Mouse (Mus musculus) MEL (cell line): ENCODE data around the gene Tent4a.

Source experiments
- BHLHE40 ChIP-seq: IDR thresholded peaks from 2 replicates; pipeline ENCODE4 v1.6.1; 2012; ENCODE audit warnings: low read depth, mild to moderate bottlenecking, inconsistent platforms, low read length, improper control_type of control experiment, borderline replicate concordance
- CTCF ChIP-seq, 3 experiments: IDR thresholded peaks in 2 of 3; conservative IDR thresholded peaks in 1 of 3; 2 replicates each; pipeline ENCODE4 v1.5.1; 2011 to 2012; ENCODE audit warnings: low read length in 3 of 3, low read depth in 2 of 3, mild to moderate bottlenecking in 2 of 3, improper control_type of control experiment in 1 of 3, inconsistent platforms in 1 of 3, mixed read lengths in 1 of 3, moderate library complexity in 1 of 3; ENCODE audit not compliant: control insufficient read depth in 1 of 3, insufficient read depth in 1 of 3, poor library complexity in 1 of 3, severe bottlenecking in 1 of 3
- EP300 ChIP-seq, 2 experiments: IDR thresholded peaks; 2 replicates each; pipeline ENCODE4 v1.6.1; 2011; ENCODE audit warnings: improper control_type of control experiment in 2 of 2, low read length in 2 of 2, low read depth in 1 of 2, mild to moderate bottlenecking in 1 of 2
- POLR2A ChIP-seq, 2 experiments: IDR thresholded peaks; 2 replicates each; pipeline ENCODE4 v1.6.1; 2011 to 2012; ENCODE audit warnings: low read length in 2 of 2, mild to moderate bottlenecking in 2 of 2, control low read depth in 1 of 2, improper control_type of control experiment in 1 of 2, low read depth in 1 of 2, moderate library complexity in 1 of 2; ENCODE audit not compliant: control insufficient read depth in 1 of 2, insufficient read depth in 1 of 2, poor library complexity in 1 of 2
- UBTF ChIP-seq: IDR thresholded peaks from 2 replicates; pipeline ENCODE4 v1.6.1; 2012; ENCODE audit warnings: low read depth, mild to moderate bottlenecking, inconsistent platforms, low read length, improper control_type of control experiment, moderate library complexity, borderline replicate concordance; ENCODE audit not compliant: insufficient read depth

- TF ChIP-seq CTCF (IDR thresholded peaks at IDR 0.05 in 2 of 3, conservative IDR thresholded peaks at IDR 0.05 in 1 of 3; ENCODE audit: control insufficient read depth in 1 of 3, insufficient read depth in 1 of 3, low read depth in 2 of 3, low read length in 3 of 3, poor library complexity in 1 of 3, severe bottlenecking in 1 of 3): no peak
- no peak for TF ChIP-seq UBTF
- TF ChIP-seq POLR2A (IDR thresholded peaks at IDR 0.05; ENCODE audit: control insufficient read depth in 1 of 2, insufficient read depth in 1 of 2, low read depth in 1 of 2, low read length in 2 of 2, poor library complexity in 1 of 2): no peak
- no peak for TF ChIP-seq EP300 (IDR thresholded peaks at IDR 0.05; ENCODE audit: low read depth in 1 of 2, low read length in 2 of 2)
- no peak for TF ChIP-seq BHLHE40
Observed at GRCm38 (mm10) chr13:69554255-69554654, 19.8 kb upstream of the Tent4a start.
